Mouse (Mus musculus): Measurements from ENCODE around the gene B3galt6.

- TF ChIP-seq ZNF384 (IDR thresholded peaks at IDR 0.05; ENCODE audit: low read depth, low read length) (no peak), CHD2 (IDR thresholded peaks at IDR 0.05; ENCODE audit: low read depth, low read length) (no peak), MAFK (IDR thresholded peaks at IDR 0.05; ENCODE audit: insufficient read depth, low read depth, low read length) (no peak), ZC3H11A (IDR thresholded peaks at IDR 0.05; ENCODE audit: borderline replicate concordance, low read depth, low read length) (no peak)
Observed at GRCm38 (mm10) chr4:155970286-155970685, 22.2 kb downstream of the B3galt6 start.

Measured in ES-E14 (cell line).